Mouse (Mus musculus) gastrocnemius, adult 18-20 months (tissue): Measurements from ENCODE around the gene Gm36028. TPM values are rescaled to one million over a fixed set of nuclear protein-coding genes. Genes with fewer than 3 reads are reported as not detected.

Experiments
- DNase-seq: peaks from one replicate; pipeline ENCODE4 v3.0.0; 2021; ENCODE audit warnings: low spot score
- total RNA-seq, 2 experiments: library from RNA; stranded (reverse); gene quantifications; 2 replicates each; pipeline ENCODE4 v1.2.3; 2021

The Gm36028 gene
- total RNA-seq, 2 experiments from 2014 or later: not detected

- DNase-seq: peak; percentile 24
Observed at GRCm38 (mm10) chr16:37809623-37809992, 51.3 kb downstream of the Gm36028 start.

- DNase-seq: no peak
Observed at GRCm38 (mm10) chr16:37808866-37809622, 51.9 kb downstream of the Gm36028 start.

GRCm38 (mm10) chr16:37807269-37807668 is 53.7 kb downstream of the Gm36028 start:
- DNase-seq: no peak

GRCm38 (mm10) chr16:37805746-37806495 is 55.0 kb downstream of the Gm36028 start:
- no peak for DNase-seq

GRCm38 (mm10) chr16:37803387-37803950 is 57.5 kb downstream of the Gm36028 start:
- DNase-seq: no peak

- no peak for DNase-seq
Observed at GRCm38 (mm10) chr16:37802686-37803295, 58.2 kb downstream of the Gm36028 start.

GRCm38 (mm10) chr16:37801097-37801496 is 59.8 kb downstream of the Gm36028 start:
- DNase-seq: no peak

Other genes with a start within 250 kb of the Gm36028 start
- gene Ndufb4, start 206.7 kb downstream of the Gm36028 start, total RNA-seq: 100 to 1,000 TPM; 198 to 200 TPM
- 10 to 100 TPM; 25.3 to 36.5 TPM for gene Fstl1, start 84.3 kb downstream of the Gm36028 start, total RNA-seq
- gene Lrrc58, start 7.2 kb upstream of the Gm36028 start, total RNA-seq: 10 to 100 TPM; 42.6 to 46.2 TPM
- gene Gpr156, start 55.4 kb upstream of the Gm36028 start, total RNA-seq: not detected
- 10 to 100 TPM; 58.8 to 66.5 TPM for gene Gsk3b, start 227.9 kb upstream of the Gm36028 start, total RNA-seq